Mouse (Mus musculus) intestine, embryonic 14.5 days (tissue): Measurements from ENCODE around the gene Elfn2. TPM values are rescaled to one million over a fixed set of nuclear protein-coding genes. Genes with fewer than 3 reads are reported as not detected.

Experiments used
- ATAC-seq: fragments of 200-750 bp; cut with Nextera tagmentation; replicated peaks from 2 replicates; pipeline ENCODE4 v1.8.0; 2017; ENCODE audit warnings: low read depth, moderate number of reproducible peaks, moderate TSS enrichment, moderate library complexity; ENCODE audit not compliant: low FRiP score, low TSS enrichment
- DNase-seq: peaks from one replicate; pipeline ENCODE4 v3.0.0-alpha.2; 2018; ENCODE audit warnings: low spot score
- H3K27ac ChIP-seq: fragments of 300-500 bp; sonication (generic); 2 replicates; pipeline ENCODE4 v1.5.1; 2014; ENCODE audit warnings: low read depth, mild to moderate bottlenecking, control low read depth
- H3K27me3 ChIP-seq: fragments of 300-500 bp; sonication (generic); replicated peaks from 2 replicates; pipeline ENCODE4 v1.6.1; 2014; ENCODE audit warnings: low read length, control low read depth; ENCODE audit not compliant: control insufficient read depth, insufficient read depth
- H3K36me3 ChIP-seq: fragments of 300-500 bp; sonication (generic); 2 replicates; pipeline ENCODE4 v1.6.1; 2014; ENCODE audit warnings: low read length, control low read depth; ENCODE audit not compliant: control insufficient read depth, insufficient read depth
- H3K4me1 ChIP-seq: fragments of 300-500 bp; sonication (generic); replicated peaks from 2 replicates; pipeline ENCODE4 v1.6.1; 2014; ENCODE audit warnings: low read length, control low read depth, mixed read lengths; ENCODE audit not compliant: control insufficient read depth, insufficient read depth
- H3K4me2 ChIP-seq: fragments of 300-500 bp; sonication (generic); 2 replicates; pipeline ENCODE4 v1.6.1; 2014; ENCODE audit warnings: low read length
- H3K4me3 ChIP-seq: fragments of 300-500 bp; sonication (generic); 2 replicates; pipeline ENCODE4 v1.5.1; 2014; ENCODE audit warnings: low read depth, low read length, control low read depth, mixed read lengths
- H3K9ac ChIP-seq: fragments of 300-500 bp; sonication (generic); 2 replicates; pipeline ENCODE4 v1.6.1; 2014; ENCODE audit warnings: mild to moderate bottlenecking, low read length
- H3K9me3 ChIP-seq: fragments of 300-500 bp; sonication (generic); 2 replicates; pipeline ENCODE4 v1.6.1; 2016; ENCODE audit warnings: low read length, control low read depth; ENCODE audit not compliant: control insufficient read depth
- WGBS: fragments of 180-500 bp; shearing (Covaris S2); extraction: QIAGEN DNeasy Blood & Tissue Kit; methylation state at CpG from one replicate; pipeline ENCODE4 v1.1.7; 2014; 5-methylcytosine and 5-hydroxymethylcytosine counted together
- polyA plus RNA-seq: library from polyadenylated mRNA; unstranded; fragments of >200 nt; fragmentation: Nextera tagmentation; extraction: Ambion mirVana; gene quantifications from 2 replicates; pipeline ENCODE4 v1.2.1, GENCODE M21; 2014

The Elfn2 gene
- polyA plus RNA-seq: 0.03 TPM in 1 of 2 replicates, not detected in the other

GRCm38 (mm10) chr15:78718290-78719250, at the start of gene Elfn2:
Gene Elfn2, minus strand, starts transcription at chr15:78718771.
- Histone ChIP-seq H3K27ac (no peak within 1 kb of the TSS), H3K36me3 (no peaks in the 10 kb centered on the region), H3K4me2 (peak within 1 kb of the TSS; percentile 72), H3K27me3 (peaks cover 65% of the 10 kb centered on the region), H3K4me3 (peak within 1 kb of the TSS; percentile 43), H3K9me3 (no peaks in the 10 kb centered on the region), H3K4me1 (peaks cover 7% of the 10 kb centered on the region; the same call in 1 of the 2 replicates), H3K9ac (0 out of 2 replicates have a peak within 1 kb of the TSS, but pooled peaks have one; percentile 14)
- ATAC-seq (no peak), DNase-seq (no peak)
- WGBS: 2% methylated on average over 88 of the region's 89 CpGs

GRCm38 (mm10) chr15:78763704-78764103, 45.1 kb upstream of the Elfn2 start:
- WGBS: 87% methylated on average over 5 of the region's 5 CpGs
- no peak for ATAC-seq
- Histone ChIP-seq H3K27me3 (no peaks in the 10 kb centered on the region), H3K4me3 (no peak overlapping the region), H3K27ac (no peak overlapping the region), H3K4me1 (no peaks in the 10 kb centered on the region), H3K4me2 (no peak overlapping the region), H3K36me3 (no peaks in the 10 kb centered on the region), H3K9me3 (no peaks in the 10 kb centered on the region), H3K9ac (no peak overlapping the region)
- DNase-seq: no peak

DNA sequence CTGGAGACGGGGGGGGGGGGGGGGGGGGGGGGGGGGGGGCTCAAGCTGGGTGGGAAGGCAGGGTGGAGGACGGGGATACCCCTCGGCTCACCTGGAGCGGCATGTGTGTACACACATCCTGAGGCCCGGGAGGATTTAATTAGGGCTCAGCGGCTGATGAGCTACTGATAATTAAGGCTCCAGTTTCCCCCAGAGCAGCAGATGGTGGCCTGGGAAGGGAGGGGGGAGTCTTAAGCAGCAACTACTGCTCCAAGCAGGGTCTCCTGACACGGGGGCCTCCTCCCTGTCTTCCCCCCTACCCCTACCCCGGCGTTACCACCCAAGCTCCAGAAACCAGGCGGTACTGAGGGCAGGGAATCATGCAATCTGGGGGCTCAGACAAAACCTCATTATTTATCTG, 44.6 kb upstream of the Elfn2 start:
- no peaks in the 10 kb centered on the region for H3K27me3 ChIP-seq
- H3K4me1 ChIP-seq: no peaks in the 10 kb centered on the region
- ATAC-seq: no peak
- no peak overlapping the region for H3K9ac ChIP-seq
- no peak overlapping the region for H3K4me3 ChIP-seq
- H3K4me2 ChIP-seq: no peak overlapping the region
- no peak overlapping the region for H3K27ac ChIP-seq
- 54% methylated on average over 9 of the region's 10 CpGs for WGBS
- no peaks in the 10 kb centered on the region for H3K9me3 ChIP-seq
- no peaks in the 10 kb centered on the region for H3K36me3 ChIP-seq
- DNase-seq: no peak

DNA sequence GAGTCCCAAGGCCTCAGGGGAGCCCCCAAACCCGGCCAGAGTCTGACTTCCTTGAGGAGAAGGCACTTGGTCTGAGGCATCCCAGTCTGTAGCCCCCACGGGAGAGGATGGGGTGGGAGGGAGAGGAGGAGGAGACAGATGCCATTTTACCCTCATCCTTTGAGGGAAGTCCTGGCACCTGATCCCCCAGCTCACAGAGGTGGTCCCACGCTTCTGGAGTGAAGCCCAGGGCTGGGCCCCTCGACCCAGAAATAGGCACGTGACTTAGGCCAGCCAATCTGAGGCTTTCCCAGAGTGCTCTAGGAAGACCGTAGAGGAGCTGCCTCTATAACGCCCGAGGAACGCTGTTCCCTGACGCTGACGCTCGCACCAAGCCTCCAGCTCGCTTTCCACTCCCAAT, 42.5 kb upstream of the Elfn2 start:
- no peak for DNase-seq
- Histone ChIP-seq H3K27me3 (no peaks in the 10 kb centered on the region), H3K4me1 (no peaks in the 10 kb centered on the region), H3K4me2 (no peak overlapping the region), H3K9me3 (no peaks in the 10 kb centered on the region), H3K27ac (no peak overlapping the region), H3K36me3 (no peaks in the 10 kb centered on the region), H3K9ac (no peak overlapping the region), H3K4me3 (no peak overlapping the region)
- ATAC-seq: no peak
- 79% methylated on average over 13 of the region's 13 CpGs for WGBS

DNA sequence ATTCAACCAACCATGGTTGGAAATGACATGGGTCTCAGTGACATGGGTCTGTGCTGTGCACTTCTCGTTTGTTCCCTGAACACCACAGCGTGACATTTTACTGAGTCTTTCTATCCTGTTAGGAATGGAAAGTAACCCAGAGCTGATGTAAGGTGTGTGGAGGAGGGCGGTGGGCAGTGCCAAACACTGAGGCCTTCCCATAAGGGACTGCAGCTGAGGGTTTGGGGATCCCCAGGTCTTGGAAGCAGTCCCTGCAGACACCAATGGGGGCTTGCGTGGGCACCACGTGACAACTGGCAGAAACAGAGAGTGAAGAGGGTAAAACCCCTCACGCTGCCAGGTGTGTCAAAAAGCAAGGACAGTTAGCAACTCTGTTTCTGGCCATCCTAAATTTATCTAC, 39.6 kb upstream of the Elfn2 start:
- Histone ChIP-seq H3K4me2 (no peak overlapping the region), H3K36me3 (no peaks in the 10 kb centered on the region), H3K9ac (no peak overlapping the region), H3K4me3 (no peak overlapping the region), H3K27ac (no peak overlapping the region), H3K9me3 (no peaks in the 10 kb centered on the region), H3K4me1 (no peaks in the 10 kb centered on the region), H3K27me3 (no peaks in the 10 kb centered on the region)
- WGBS: 88% methylated on average over 6 of the region's 6 CpGs
- no peak for DNase-seq
- ATAC-seq: no peak

- Histone ChIP-seq H3K4me3 (no peak overlapping the region), H3K36me3 (no peaks in the 10 kb centered on the region), H3K27ac (no peak overlapping the region), H3K9ac (no peak overlapping the region), H3K27me3 (no peaks in the 10 kb centered on the region), H3K4me2 (no peak overlapping the region), H3K9me3 (no peaks in the 10 kb centered on the region), H3K4me1 (no peaks in the 10 kb centered on the region)
- ATAC-seq (no peak), DNase-seq (no peak)
- 64% methylated on average over 12 of the region's 12 CpGs for WGBS
Measured at GRCm38 (mm10) chr15:78755966-78756725, 37.6 kb upstream of the Elfn2 start.

DNA sequence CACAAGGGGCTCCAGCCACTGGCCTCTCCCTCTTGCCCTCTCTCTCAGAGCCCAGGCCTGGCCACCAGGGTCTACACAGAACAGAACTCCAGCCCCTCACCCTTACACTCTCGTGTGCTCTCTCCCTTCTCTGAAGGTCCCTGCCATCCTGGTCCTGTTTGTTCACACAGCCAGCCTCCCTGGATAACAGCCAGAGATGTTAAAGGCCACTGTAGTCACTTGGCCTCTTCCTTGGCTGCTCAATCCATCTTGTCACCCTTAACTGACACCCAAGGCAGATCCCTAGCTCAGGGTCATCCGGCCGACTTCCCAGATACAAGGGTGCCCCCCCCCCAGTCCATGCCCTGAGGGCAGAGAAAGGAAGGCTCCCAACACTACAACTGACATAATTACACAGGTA, 36.7 kb upstream of the Elfn2 start:
- Histone ChIP-seq H3K9ac (no peak overlapping the region), H3K4me2 (no peak overlapping the region), H3K4me3 (no peak overlapping the region), H3K27ac (no peak overlapping the region), H3K36me3 (no peaks in the 10 kb centered on the region), H3K27me3 (no peaks in the 10 kb centered on the region), H3K4me1 (no peaks in the 10 kb centered on the region), H3K9me3 (no peaks in the 10 kb centered on the region)
- DNase-seq (no peak), ATAC-seq (no peak)
- WGBS: 73% methylated on average over 3 of the region's 3 CpGs

GRCm38 (mm10) chr15:78754144-78754543, 35.6 kb upstream of the Elfn2 start:
- DNase-seq (no peak), ATAC-seq (no peak)
- 72% methylated on average over 5 of the region's 5 CpGs for WGBS
- H3K27ac ChIP-seq: no peak overlapping the region
- no peaks in the 10 kb centered on the region for H3K36me3 ChIP-seq
- H3K9me3 ChIP-seq: no peaks in the 10 kb centered on the region
- no peak overlapping the region for H3K9ac ChIP-seq
- no peaks in the 10 kb centered on the region for H3K4me1 ChIP-seq
- no peaks in the 10 kb centered on the region for H3K27me3 ChIP-seq
- H3K4me3 ChIP-seq: no peak overlapping the region
- no peak overlapping the region for H3K4me2 ChIP-seq
